Mouse (Mus musculus): ENCODE results near the gene Necap1.

GRCm38 (mm10) chr6:122825166-122825565, 49.1 kb upstream of the Necap1 start:
- TF ChIP-seq POLR2A (IDR thresholded peaks at IDR 0.05; ENCODE audit: low read depth, low read length) (no peak), CTCF (IDR thresholded peaks at IDR 0.05; ENCODE audit: extremely low read depth, insufficient read length, insufficient replicate concordance, low read depth, low read length) (no peak)
